Mouse (Mus musculus) bone marrow, adult 2 months (tissue): Measurements from ENCODE around the gene Gm4858. TPM values are rescaled to one million over a fixed set of nuclear protein-coding genes. Genes with fewer than 3 reads are reported as not detected.
"Not testable (repeated sequence)": the region's sequence is repeated elsewhere in the genome, so short reads cannot be mapped to it uniquely, and the experiment has no call there.

ENCODE experiments used
- H3K27ac ChIP-seq: fragments of 200-500 bp; 2 replicates; pipeline ENCODE4 v1.5.1; 2012; ENCODE audit warnings: low read depth, mild to moderate bottlenecking, control low read depth, inconsistent platforms, low read length; ENCODE audit not compliant: control insufficient read depth, poor library complexity, insufficient read depth
- H3K4me1 ChIP-seq: fragments of 200-500 bp; 2 replicates; pipeline ENCODE4 v1.6.1; 2011; ENCODE audit warnings: low read length; ENCODE audit not compliant: control insufficient read depth, insufficient read depth
- H3K4me3 ChIP-seq: fragments of 200-500 bp; replicated peaks from 2 replicates; pipeline ENCODE3; 2011; ENCODE audit warnings: mild to moderate bottlenecking, low read depth, low read length, control low read depth; ENCODE audit not compliant: control insufficient read depth
- CTCF ChIP-seq: fragments of 200-500 bp; IDR thresholded peaks from 2 replicates; pipeline ENCODE4 v1.5.1; 2011; ENCODE audit warnings: low read length, control low read depth; ENCODE audit not compliant: control insufficient read depth, insufficient read depth
- POLR2A ChIP-seq: fragments of 200-500 bp; IDR thresholded peaks from 2 replicates; pipeline ENCODE4 v1.6.1; 2011; ENCODE audit warnings: low read depth, mild to moderate bottlenecking, control low read depth, low read length, borderline replicate concordance; ENCODE audit not compliant: control insufficient read depth
- WGBS: fragments of 180-500 bp; shearing (Covaris S2); methylation state at CpG from one replicate; pipeline ENCODE4 v1.1.7; 2018; 5-methylcytosine and 5-hydroxymethylcytosine counted together
- polyA plus RNA-seq: library from polyadenylated mRNA; stranded (reverse); fragments of >200 nt; gene quantifications from 2 replicates; pipeline ENCODE4 v1.2.4, GENCODE M21; 2011; ENCODE audit warnings: low replicate concordance; ENCODE audit not compliant: missing spikeins, insufficient read depth, insufficient read length

The Gm4858 gene
- polyA plus RNA-seq, 1 experiment: not detected

DNA sequence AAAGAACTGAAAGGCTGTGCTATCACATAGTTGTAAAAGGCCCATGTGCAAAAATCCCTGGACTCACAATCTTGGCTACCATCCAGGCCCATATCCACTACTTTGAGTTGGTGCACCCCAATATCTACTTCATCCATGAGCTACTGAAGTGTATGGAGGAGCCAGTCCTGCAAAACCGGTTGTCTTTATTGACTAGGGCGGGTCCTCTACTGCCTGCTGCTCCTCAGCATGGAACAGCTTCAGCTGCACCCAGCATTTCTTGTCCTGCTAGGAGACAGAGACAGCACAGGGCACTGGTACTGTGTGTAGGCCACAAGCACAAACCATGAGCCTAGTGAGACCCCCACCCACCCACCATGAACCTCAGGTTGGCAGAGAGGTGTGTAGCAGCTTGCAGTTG is 18.0 kb downstream of the Gm4858 start:
- TF ChIP-seq CTCF: no peak
- no peak for TF ChIP-seq POLR2A
- Histone ChIP-seq H3K4me1 (no peaks in the 10 kb centered on the region), H3K4me3 (no peak overlapping the region), H3K27ac (no peak overlapping the region)
- 76% methylated on average over 2 of the region's 2 CpGs for WGBS

- not testable (repeated sequence) for H3K27ac ChIP-seq, H3K4me1 ChIP-seq, H3K4me3 ChIP-seq
- WGBS: 21% methylated on average over 1 of the region's 1 CpGs
These were observed 25.0 kb downstream of the Gm4858 start for GRCm38 (mm10) chr3:93093581-93093980.

DNA sequence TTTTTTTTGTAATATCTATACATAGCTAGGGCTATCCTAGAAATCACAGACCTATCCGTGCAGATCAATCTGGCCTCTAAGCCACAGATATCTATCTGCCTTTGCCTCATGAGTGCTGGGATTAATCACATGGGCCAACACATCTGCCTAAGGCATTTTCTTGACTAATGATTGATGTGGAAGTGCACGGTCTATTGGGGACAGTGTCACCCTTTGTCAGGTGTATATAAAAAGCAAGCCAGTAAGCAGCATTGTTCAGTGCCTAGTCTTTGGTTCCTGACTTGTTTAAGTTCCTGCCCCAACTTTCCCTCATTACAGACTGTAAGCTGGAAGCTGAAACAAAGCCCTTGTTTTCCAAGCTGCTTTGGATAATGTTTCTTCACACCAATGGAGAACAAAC is 27.8 kb downstream of the Gm4858 start:
- Histone ChIP-seq H3K4me3 (no peak overlapping the region), H3K4me1 (no peaks in the 10 kb centered on the region), H3K27ac (no peak overlapping the region)
- TF ChIP-seq POLR2A (no peak), CTCF (no peak)
- WGBS: 72% methylated on average over 2 of the region's 2 CpGs

DNA sequence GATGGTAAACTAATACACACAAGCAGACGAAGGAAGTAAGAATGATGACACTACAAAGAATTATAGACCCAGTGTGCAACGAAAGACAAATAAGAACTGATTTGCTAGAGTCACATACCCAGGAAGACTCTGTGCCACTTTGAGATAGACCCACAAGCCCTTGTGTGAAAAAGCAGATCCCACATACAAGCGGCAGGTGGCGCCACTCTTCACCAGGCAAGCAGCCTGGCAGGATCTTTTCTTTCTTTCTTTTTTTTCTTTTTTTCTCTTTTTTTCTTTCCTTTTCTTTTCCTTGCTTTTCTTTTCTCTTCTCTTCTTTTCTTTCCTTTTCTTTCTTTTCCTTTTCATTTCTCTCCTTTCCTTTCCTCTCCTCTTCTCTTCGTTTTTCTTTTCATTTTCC is 43.0 kb downstream of the Gm4858 start:
- no peak for TF ChIP-seq POLR2A
- TF ChIP-seq CTCF: peak; percentile 35
- Histone ChIP-seq H3K4me1 (no peaks in the 10 kb centered on the region), H3K27ac (no peak overlapping the region), H3K4me3 (no peak overlapping the region)
- WGBS: 41% methylated on average over 5 of the region's 5 CpGs

GRCm38 (mm10) chr3:93114481-93114880 is 45.9 kb downstream of the Gm4858 start:
- Histone ChIP-seq H3K4me1 (no peaks in the 10 kb centered on the region), H3K4me3 (no peak overlapping the region), H3K27ac (no peak overlapping the region)
- 9% methylated on average over 2 of the region's 2 CpGs for WGBS
- TF ChIP-seq CTCF (0 out of 2 replicates have a peak, but pooled peaks have one; percentile 7), POLR2A (no peak)

GRCm38 (mm10) chr3:93119101-93119500 is 50.5 kb downstream of the Gm4858 start:
- WGBS: 56% methylated on average over 4 of the region's 4 CpGs
- no peak for TF ChIP-seq CTCF
- no peak for TF ChIP-seq POLR2A
- H3K4me1 ChIP-seq: no peaks in the 10 kb centered on the region

More at GRCm38 (mm10) chr3:93119101-93119500, 50.5 kb downstream of the Gm4858 start:
- no peak overlapping the region for H3K4me3 ChIP-seq
- H3K27ac ChIP-seq: no peak overlapping the region

Other genes with a start within 250 kb of the Gm4858 start
- not detected in 2 replicates for gene Kprp, start 241.6 kb upstream of the Gm4858 start, polyA plus RNA-seq
- gene Lce1l, start 217.5 kb upstream of the Gm4858 start, polyA plus RNA-seq: not detected in 2 replicates
- not detected in 2 replicates for gene 2310050C09Rik, start 198.6 kb upstream of the Gm4858 start, polyA plus RNA-seq
- not detected in 2 replicates for gene Lce3a, start 142.6 kb upstream of the Gm4858 start, polyA plus RNA-seq
- gene Lce3b, start 135.8 kb upstream of the Gm4858 start, polyA plus RNA-seq: not detected in 2 replicates
- not detected in 2 replicates for gene Lce3c, start 124.3 kb upstream of the Gm4858 start, polyA plus RNA-seq
- not detected in 2 replicates for gene Lce3d, start 111.4 kb upstream of the Gm4858 start, polyA plus RNA-seq
- gene Lce3e, start 101.8 kb upstream of the Gm4858 start, polyA plus RNA-seq: not detected in 2 replicates
- not detected in 2 replicates for gene Lce3f, start 76.6 kb upstream of the Gm4858 start, polyA plus RNA-seq
- gene Crct1, start 53.1 kb upstream of the Gm4858 start, polyA plus RNA-seq: not detected in 2 replicates
- not detected in 2 replicates for gene Lce1m, start 49.8 kb upstream of the Gm4858 start, polyA plus RNA-seq
- gene Crnn, start 76.0 kb downstream of the Gm4858 start, polyA plus RNA-seq: not detected in 2 replicates
- not detected in 2 replicates for gene Flg2, start 128.5 kb downstream of the Gm4858 start, polyA plus RNA-seq
- gene Flg, start 204.7 kb downstream of the Gm4858 start, polyA plus RNA-seq: not detected in 2 replicates